Mouse (Mus musculus) stomach, embryonic 16.5 days (tissue): ENCODE data around the gene Cnr1. TPM values are rescaled to one million over a fixed set of nuclear protein-coding genes. Genes with fewer than 3 reads are reported as not detected.

ENCODE experiments used
- ATAC-seq: fragments of 200-750 bp; cut with Nextera tagmentation; 2 replicates; pipeline ENCODE4 v1.8.0; 2017; ENCODE audit warnings: moderate number of reproducible peaks, moderate TSS enrichment; ENCODE audit not compliant: insufficient read depth, low FRiP score
- H3K27ac ChIP-seq: fragments of 300-500 bp; sonication (generic); 2 replicates; pipeline ENCODE4 v1.5.1; 2014; ENCODE audit warnings: low read length
- H3K27me3 ChIP-seq: fragments of 300-500 bp; sonication (generic); 2 replicates; pipeline ENCODE4 v1.6.1; 2014; ENCODE audit warnings: low read length, control low read depth, mixed read lengths; ENCODE audit not compliant: control insufficient read depth, insufficient read depth
- H3K36me3 ChIP-seq: fragments of 300-500 bp; sonication (generic); 2 replicates; pipeline ENCODE4 v1.6.1; 2014; ENCODE audit warnings: low read length; ENCODE audit not compliant: control insufficient read depth, insufficient read depth
- H3K4me1 ChIP-seq: fragments of 300-500 bp; sonication (generic); 2 replicates; pipeline ENCODE4 v1.6.1; 2014; ENCODE audit warnings: low read length, control low read depth, mixed read lengths; ENCODE audit not compliant: control insufficient read depth, insufficient read depth
- H3K4me2 ChIP-seq: fragments of 300-500 bp; sonication (generic); 2 replicates; pipeline ENCODE4 v1.6.1; 2014; ENCODE audit warnings: low read depth, low read length, mixed read lengths
- H3K4me3 ChIP-seq: fragments of 300-500 bp; sonication (generic); replicated peaks from 2 replicates; pipeline ENCODE4 v1.5.1; 2014; ENCODE audit warnings: mild to moderate bottlenecking, low read length
- H3K9ac ChIP-seq: fragments of 300-500 bp; sonication (generic); 2 replicates; pipeline ENCODE4 v1.6.1; 2014; ENCODE audit warnings: low read length
- H3K9me3 ChIP-seq: fragments of 300-500 bp; sonication (generic); replicated peaks from 2 replicates; pipeline ENCODE4 v1.6.1; 2016; ENCODE audit warnings: low read length, control low read depth; ENCODE audit not compliant: control insufficient read depth
- WGBS: fragments of 180-500 bp; shearing (Covaris S2); extraction: QIAGEN DNeasy Blood & Tissue Kit; methylation state at CpG from one replicate; pipeline ENCODE4 v1.1.7; 2014; 5-methylcytosine and 5-hydroxymethylcytosine counted together
- polyA plus RNA-seq: library from polyadenylated mRNA; unstranded; fragments of >200 nt; fragmentation: Nextera tagmentation; extraction: Ambion mirVana; gene quantifications from 2 replicates; pipeline ENCODE4 v1.2.1, GENCODE M21; 2015

The Cnr1 gene
- 2.2 and 2.9 TPM in 2 replicates for polyA plus RNA-seq

DNA sequence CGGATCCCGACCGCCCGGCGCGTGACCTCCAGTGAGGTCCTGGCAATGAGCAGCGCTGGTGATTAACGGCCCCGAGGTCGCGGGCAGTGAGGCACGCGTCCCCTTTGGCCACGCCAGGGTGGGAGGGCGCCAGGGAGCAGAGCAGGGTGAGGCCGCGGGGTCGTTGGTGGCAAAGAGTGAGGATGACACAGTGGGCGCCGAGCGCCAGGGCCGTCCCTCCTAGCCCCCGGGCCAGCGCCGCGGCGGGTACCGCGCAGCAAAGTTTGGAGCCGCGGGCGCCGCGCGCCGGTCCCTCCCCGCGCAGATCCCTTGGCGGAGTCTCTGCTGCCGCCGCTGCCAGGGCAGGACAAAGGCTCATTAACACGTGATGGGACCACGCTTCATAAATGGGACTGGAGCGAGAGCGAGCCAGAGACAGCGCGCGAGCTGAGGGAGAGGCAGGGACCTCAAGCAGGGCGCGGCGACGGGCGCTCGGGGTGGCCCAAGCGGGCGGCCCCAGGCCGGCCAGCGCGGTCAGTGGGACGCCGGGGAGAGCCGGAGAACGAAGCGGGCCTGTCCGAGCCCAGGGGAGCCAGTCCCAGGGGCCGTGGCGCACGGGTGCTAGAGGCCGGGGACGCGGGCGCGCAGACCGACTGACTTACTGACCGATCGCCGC, at the start of gene Cnr1:
TSS of gene Cnr1 (plus strand) at position 360 of the 655 bp plus-strand sequence.
- Histone ChIP-seq H3K4me1 (no peaks in the 10 kb centered on the region), H3K4me2 (peak within 1 kb of the TSS; percentile 98), H3K9ac (peak within 1 kb of the TSS; percentile 75), H3K27me3 (peaks cover 18% of the 10 kb centered on the region), H3K4me3 (peak within 1 kb of the TSS; percentile 56), H3K27ac (peak within 1 kb of the TSS; percentile 48), H3K36me3 (no peaks in the 10 kb centered on the region), H3K9me3 (no peaks in the 10 kb centered on the region)
- peak; percentile 95 for ATAC-seq
- WGBS = under 1% methylated on average over 66 of the region's 77 CpGs

DNA sequence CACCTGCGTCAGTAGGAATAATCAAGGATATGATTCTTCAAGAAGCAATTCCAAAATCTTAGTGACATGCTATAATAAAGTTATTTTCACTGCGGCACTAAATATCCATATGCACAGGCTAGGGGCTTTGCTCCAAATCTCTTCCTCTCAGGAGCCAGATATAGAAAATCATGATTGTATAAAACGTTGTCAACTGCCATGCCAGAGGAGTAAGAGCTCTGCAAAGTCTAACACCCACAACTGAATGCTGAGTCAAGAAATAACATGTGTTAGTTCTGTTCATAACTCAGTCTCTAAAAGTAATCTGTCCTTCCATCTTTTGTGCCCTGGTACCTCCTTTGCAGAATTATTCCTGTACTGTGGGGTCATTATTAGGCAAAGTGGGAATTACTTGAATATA, 44.4 kb upstream of the Cnr1 start:
- Histone ChIP-seq H3K27me3 (no peaks in the 10 kb centered on the region), H3K9ac (no peak overlapping the region), H3K27ac (no peak overlapping the region), H3K36me3 (no peaks in the 10 kb centered on the region), H3K4me1 (no peaks in the 10 kb centered on the region), H3K4me2 (no peak overlapping the region), H3K4me3 (no peak overlapping the region), H3K9me3 (peaks cover 5% of the 10 kb centered on the region; the same call in 1 of the 2 replicates)
- 89% methylated on average over 3 of the region's 3 CpGs for WGBS
- ATAC-seq = no peak

DNA sequence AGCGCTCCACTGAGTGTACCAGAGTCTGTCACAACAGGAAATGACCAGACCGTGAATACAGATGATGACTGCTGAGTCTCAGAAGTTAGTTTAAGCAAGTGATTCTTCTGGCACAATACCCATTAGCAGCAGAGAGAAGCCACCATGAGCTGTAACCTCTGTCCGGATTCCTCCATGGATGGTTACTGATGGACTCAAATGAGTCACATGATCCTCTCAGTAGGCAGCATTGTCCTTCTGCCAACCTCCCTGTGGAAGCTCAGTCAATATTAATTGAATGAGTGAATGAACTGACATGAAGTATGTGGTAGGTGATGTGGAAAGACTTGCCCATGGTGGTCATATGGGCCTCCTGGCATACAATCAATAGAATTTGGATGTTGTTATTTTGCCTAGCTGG, 38.4 kb upstream of the Cnr1 start:
- no peak for ATAC-seq
- WGBS = 64% methylated on average over 3 of the region's 3 CpGs
- no peak overlapping the region for H3K9ac ChIP-seq

DNA sequence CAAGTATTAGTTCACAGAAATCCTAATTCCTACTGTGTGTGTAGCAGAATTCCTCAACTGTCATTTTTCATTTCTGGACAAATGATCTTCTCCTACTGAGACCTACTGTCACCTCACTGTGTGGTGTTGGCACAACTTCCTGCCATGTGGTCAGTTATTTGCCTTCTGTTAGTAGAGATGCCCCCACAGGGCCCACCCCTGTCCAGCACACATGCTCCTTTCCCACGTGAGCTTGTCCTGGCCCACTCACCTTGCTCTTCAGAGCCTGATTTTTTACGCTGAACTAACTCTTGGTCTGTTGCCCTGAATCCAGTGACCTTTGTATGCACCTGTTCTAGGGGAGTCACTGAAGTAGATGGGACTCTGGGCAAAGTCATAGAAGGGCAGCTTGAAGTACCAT, 34.4 kb upstream of the Cnr1 start:
- Histone ChIP-seq H3K4me2 (no peak overlapping the region), H3K4me1 (no peaks in the 10 kb centered on the region), H3K9me3 (no peaks in the 10 kb centered on the region), H3K4me3 (no peak overlapping the region), H3K27me3 (no peaks in the 10 kb centered on the region), H3K27ac (no peak overlapping the region), H3K36me3 (no peaks in the 10 kb centered on the region), H3K9ac (no peak overlapping the region)
- ATAC-seq = no peak
- 82% methylated on average over 2 of the region's 2 CpGs for WGBS

More for the DNA sequence above, 38.4 kb upstream of the Cnr1 start:
- no peak overlapping the region for H3K4me2 ChIP-seq
- H3K36me3 ChIP-seq = no peaks in the 10 kb centered on the region
- H3K9me3 ChIP-seq = peaks cover 5% of the 10 kb centered on the region; the same call in 1 of the 2 replicates
- H3K27ac ChIP-seq = no peak overlapping the region
- no peaks in the 10 kb centered on the region for H3K27me3 ChIP-seq
- H3K4me1 ChIP-seq = no peaks in the 10 kb centered on the region
- no peak overlapping the region for H3K4me3 ChIP-seq

DNA sequence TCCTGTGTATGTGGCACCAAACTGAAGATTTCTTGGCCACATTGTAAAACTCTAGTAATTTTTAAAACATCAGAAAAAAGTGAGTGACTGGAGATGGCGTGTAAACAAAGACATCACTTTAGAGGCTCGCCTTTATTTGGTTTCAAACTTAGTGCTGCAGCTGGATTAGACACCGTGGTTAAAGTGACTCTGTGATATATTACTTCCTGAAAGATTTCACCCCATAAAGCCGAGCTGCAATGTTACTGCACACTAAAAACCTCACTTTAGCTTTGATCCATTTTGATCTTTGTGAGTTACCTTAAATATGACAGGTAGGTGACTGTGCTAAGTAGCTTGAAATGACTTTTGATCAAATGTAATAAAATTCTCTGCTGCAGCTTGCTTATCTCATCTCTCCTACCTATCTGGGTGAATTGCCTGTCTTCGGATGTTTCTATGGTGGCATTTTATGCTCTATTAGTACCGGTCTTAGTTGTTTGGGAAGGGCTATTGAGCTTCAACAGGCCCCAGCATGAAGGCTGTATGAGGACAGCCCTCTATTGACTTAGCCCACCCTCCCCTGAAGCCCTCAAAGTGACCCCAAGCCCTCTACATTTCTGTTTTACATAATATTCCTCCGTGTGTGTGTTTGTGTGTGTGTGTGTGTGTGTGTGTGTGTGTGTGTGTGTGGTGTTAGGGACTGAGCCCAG, 32.1 kb upstream of the Cnr1 start:
- Histone ChIP-seq H3K4me2 (no peak overlapping the region), H3K9ac (no peak overlapping the region), H3K27me3 (no peaks in the 10 kb centered on the region), H3K9me3 (no peaks in the 10 kb centered on the region), H3K4me1 (no peaks in the 10 kb centered on the region), H3K36me3 (no peaks in the 10 kb centered on the region), H3K27ac (no peak overlapping the region), H3K4me3 (no peak overlapping the region)
- WGBS = 18% methylated on average over 7 of the region's 7 CpGs
- ATAC-seq = no peak

DNA sequence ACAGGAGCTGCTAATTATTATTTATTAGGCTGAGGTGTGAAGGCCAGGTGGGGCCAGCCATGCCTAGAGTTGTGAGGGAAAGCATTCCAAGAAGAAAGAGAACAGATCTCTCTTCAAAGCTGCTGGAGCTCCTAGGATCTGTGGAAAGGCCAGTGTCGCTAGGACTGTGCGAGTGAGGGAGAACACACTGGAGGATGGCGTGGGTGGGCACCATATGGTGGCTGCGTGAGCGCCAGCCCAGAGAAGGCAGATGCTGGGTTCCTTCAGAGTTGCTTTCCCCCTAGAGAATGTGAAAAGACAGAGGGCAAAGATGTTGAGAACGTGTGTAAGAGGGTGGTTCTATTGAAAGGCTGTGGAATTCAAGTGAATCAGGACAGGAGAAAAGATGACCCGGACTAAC, 30.6 kb upstream of the Cnr1 start:
- H3K9me3 ChIP-seq = no peaks in the 10 kb centered on the region
- ATAC-seq = no peak
- WGBS = 76% methylated on average over 7 of the region's 7 CpGs

DNA sequence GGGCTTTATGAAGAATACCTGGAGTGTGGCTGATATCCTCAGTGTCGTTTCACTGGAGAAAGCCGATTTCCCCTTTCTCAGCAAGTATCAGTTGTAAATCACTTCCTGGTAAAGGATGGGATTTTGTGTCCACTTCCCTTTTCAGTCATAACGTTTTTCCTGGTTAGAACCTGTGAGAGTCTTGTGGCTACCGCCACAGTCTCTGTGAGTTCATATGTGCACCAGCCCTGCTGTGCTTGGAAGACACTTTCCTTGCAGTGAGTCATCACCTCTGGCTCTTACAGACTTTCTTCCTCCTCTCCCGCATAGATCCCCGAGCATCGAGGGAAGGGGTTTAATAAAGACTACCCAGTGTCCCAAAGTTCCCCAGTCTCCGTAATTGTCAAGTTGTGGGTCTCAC, 29.3 kb upstream of the Cnr1 start:
- ATAC-seq = no peak
- Histone ChIP-seq H3K4me2 (no peak overlapping the region), H3K9ac (no peak overlapping the region), H3K27me3 (no peaks in the 10 kb centered on the region), H3K27ac (no peak overlapping the region), H3K4me3 (no peak overlapping the region), H3K36me3 (no peaks in the 10 kb centered on the region), H3K4me1 (no peaks in the 10 kb centered on the region), H3K9me3 (no peaks in the 10 kb centered on the region)
- 74% methylated on average over 8 of the region's 8 CpGs for WGBS

More for the DNA sequence above, 30.6 kb upstream of the Cnr1 start:
- no peaks in the 10 kb centered on the region for H3K4me1 ChIP-seq
- no peak overlapping the region for H3K27ac ChIP-seq
- H3K36me3 ChIP-seq = no peaks in the 10 kb centered on the region
- no peak overlapping the region for H3K4me2 ChIP-seq
- no peak overlapping the region for H3K4me3 ChIP-seq
- H3K9ac ChIP-seq = no peak overlapping the region
- no peaks in the 10 kb centered on the region for H3K27me3 ChIP-seq

DNA sequence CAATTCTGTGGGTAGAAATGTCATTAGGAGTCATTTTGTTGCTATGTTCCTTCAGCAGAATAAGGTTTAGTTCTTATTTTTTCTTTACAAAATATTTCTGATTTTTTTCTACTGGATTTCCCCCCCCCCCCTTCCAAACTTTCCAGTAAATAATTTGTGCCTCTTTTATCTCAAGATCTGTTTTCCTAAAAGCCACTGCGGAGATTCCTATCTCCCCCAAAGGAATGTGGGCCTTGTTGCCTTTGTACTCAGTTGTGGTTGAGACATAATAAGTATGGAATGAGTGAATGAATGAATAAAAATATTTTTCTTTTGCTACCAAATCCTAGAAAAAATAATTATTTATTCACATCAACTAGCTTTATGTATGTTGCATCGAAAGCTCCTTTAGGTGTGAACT, 28.9 kb upstream of the Cnr1 start:
- Histone ChIP-seq H3K4me1 (no peaks in the 10 kb centered on the region), H3K27ac (no peak overlapping the region), H3K36me3 (no peaks in the 10 kb centered on the region), H3K9me3 (no peaks in the 10 kb centered on the region), H3K9ac (no peak overlapping the region), H3K27me3 (no peaks in the 10 kb centered on the region), H3K4me2 (no peak overlapping the region), H3K4me3 (no peak overlapping the region)
- WGBS = 85% methylated on average over 2 of the region's 2 CpGs
- ATAC-seq = no peak

DNA sequence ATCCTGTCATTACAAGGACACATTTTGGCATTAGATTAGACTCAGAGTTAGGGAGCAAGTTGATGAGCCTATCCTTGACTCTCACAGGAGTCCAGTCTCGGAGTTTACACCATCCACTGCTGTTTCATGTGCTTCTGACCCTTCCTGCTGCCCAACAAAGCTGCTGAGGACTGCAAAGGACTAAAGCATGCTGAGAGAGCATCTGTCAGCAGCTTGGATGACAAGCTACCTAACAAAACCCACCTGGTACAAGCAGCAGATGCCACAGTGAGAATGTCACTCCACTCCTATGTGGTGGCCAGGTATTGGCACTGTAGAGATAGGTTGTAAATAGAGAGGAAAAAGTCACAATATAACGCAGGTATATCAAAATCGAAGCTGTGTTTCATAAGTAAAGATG, 22.7 kb upstream of the Cnr1 start:
- Histone ChIP-seq H3K4me1 (no peaks in the 10 kb centered on the region), H3K27me3 (no peaks in the 10 kb centered on the region), H3K4me2 (no peak overlapping the region), H3K9me3 (no peaks in the 10 kb centered on the region), H3K4me3 (no peak overlapping the region), H3K27ac (no peak overlapping the region), H3K36me3 (no peaks in the 10 kb centered on the region), H3K9ac (no peak overlapping the region)
- 79% methylated on average over 3 of the region's 3 CpGs for WGBS
- no peak for ATAC-seq
